Mouse (Mus musculus) limb, embryonic 14.5 days (tissue): ENCODE measurements around the gene Wap. TPM values are rescaled to one million over a fixed set of nuclear protein-coding genes. Genes with fewer than 3 reads are reported as not detected.

Experiments used
- ATAC-seq: fragments of 200-750 bp; cut with Nextera tagmentation; 2 replicates; pipeline ENCODE4 v1.8.0; 2017; ENCODE audit warnings: low read depth, moderate number of reproducible peaks, moderate TSS enrichment; ENCODE audit not compliant: low FRiP score
- DNase-seq: peaks from one replicate; pipeline ENCODE4 v3.0.0-alpha.2; 2015; ENCODE audit warnings: low spot score
- H3K27ac ChIP-seq: fragments of 300-500 bp; sonication (generic); replicated peaks from 2 replicates; pipeline ENCODE4 v1.5.1; 2014; ENCODE audit warnings: low read depth, mild to moderate bottlenecking, low read length, moderate library complexity, mixed read lengths
- H3K27me3 ChIP-seq: fragments of 300-500 bp; sonication (generic); 2 replicates; pipeline ENCODE4 v1.6.1; 2014; ENCODE audit warnings: low read length, mixed read lengths; ENCODE audit not compliant: control insufficient read depth, insufficient read depth
- H3K36me3 ChIP-seq: fragments of 300-500 bp; sonication (generic); 2 replicates; pipeline ENCODE4 v1.6.1; 2014; ENCODE audit warnings: mild to moderate bottlenecking, low read length, moderate library complexity, mixed read lengths; ENCODE audit not compliant: control insufficient read depth, insufficient read depth
- H3K4me1 ChIP-seq: fragments of 300-500 bp; sonication (generic); 2 replicates; pipeline ENCODE4 v1.6.1; 2014; ENCODE audit warnings: antibody characterized with exemption, low read length, mixed read lengths; ENCODE audit not compliant: control insufficient read depth, insufficient read depth
- H3K4me2 ChIP-seq: fragments of 300-500 bp; sonication (generic); replicated peaks from 2 replicates; pipeline ENCODE4 v1.6.1; 2014; ENCODE audit warnings: low read depth, mild to moderate bottlenecking, low read length, moderate library complexity; ENCODE audit not compliant: severe bottlenecking
- H3K4me3 ChIP-seq: fragments of 300-500 bp; sonication (generic); replicated peaks from 2 replicates; pipeline ENCODE4 v1.5.1; 2014; ENCODE audit warnings: low read length
- H3K9ac ChIP-seq: fragments of 300-500 bp; sonication (generic); 2 replicates; pipeline ENCODE4 v1.6.1; 2014; ENCODE audit warnings: mild to moderate bottlenecking, low read depth, low read length, moderate library complexity; ENCODE audit not compliant: severe bottlenecking
- H3K9me3 ChIP-seq: fragments of 300-500 bp; sonication (generic); 2 replicates; pipeline ENCODE4 v1.6.1; 2016; ENCODE audit warnings: low read length; ENCODE audit not compliant: control insufficient read depth
- POLR2A ChIP-seq: fragments of 200-500 bp; IDR thresholded peaks from 2 replicates; pipeline ENCODE4 v1.8.0; 2012; ENCODE audit warnings: inconsistent platforms, mild to moderate bottlenecking, moderate library complexity, borderline replicate concordance; ENCODE audit not compliant: insufficient read depth, insufficient read length; ENCODE audit errors: extremely low read depth
- WGBS: fragments of 180-500 bp; shearing (Covaris S2); extraction: QIAGEN DNeasy Blood & Tissue Kit; methylation state at CpG from one replicate; pipeline ENCODE4 v1.1.7; 2014; 5-methylcytosine and 5-hydroxymethylcytosine counted together
- polyA plus RNA-seq, 2 experiments: library from polyadenylated mRNA; depleted of rRNA in 1 of 2; stranded (reverse) in 1 of 2; unstranded in 1 of 2; fragments of >200 nt; fragmentation: Nextera tagmentation in 1 of 2; extraction: Ambion mirVana in 1 of 2; gene quantifications; 2 replicates each; pipeline versions ENCODE4 v1.2.1 to v1.2.3; 2012 to 2014

Gene Wap
- polyA plus RNA-seq, 2 experiments: not detected

DNA sequence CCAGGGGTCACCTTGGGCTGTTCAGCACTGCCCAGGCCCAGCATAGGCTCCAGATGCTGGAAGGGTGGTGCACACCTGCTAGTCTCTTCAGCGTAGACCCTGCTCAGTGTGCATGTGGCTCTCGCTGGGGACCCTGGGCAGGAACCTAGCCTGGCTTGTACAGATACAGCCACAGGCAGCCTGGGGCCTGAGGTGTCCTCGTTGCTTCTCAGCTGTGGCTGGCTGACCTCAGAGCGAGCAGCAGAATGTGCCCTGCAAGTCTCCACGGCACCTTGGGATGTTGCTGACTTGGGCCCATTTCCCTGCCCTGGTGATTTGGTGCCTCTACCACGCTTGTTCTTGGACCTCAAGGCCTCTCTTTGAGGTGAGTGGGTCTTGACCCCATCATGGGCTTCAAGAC is 38.6 kb downstream of the Wap start:
- H3K4me1 ChIP-seq: 0 out of 2 replicates have a peak, but pooled peaks cover 8% of the 10 kb centered on the region
- H3K27me3 ChIP-seq: peaks cover 2% of the 10 kb centered on the region; the same call in 1 of the 2 replicates
- DNase-seq (no peak), ATAC-seq (no peak)
- no peak overlapping the region for H3K9ac ChIP-seq
- H3K4me3 ChIP-seq: no peak overlapping the region
- TF ChIP-seq POLR2A: no peak
- no peak overlapping the region for H3K27ac ChIP-seq
- H3K36me3 ChIP-seq: peaks cover 39% of the 10 kb centered on the region
- H3K4me2 ChIP-seq: no peak overlapping the region
- 77% methylated on average over 6 of the region's 6 CpGs for WGBS
- no peaks in the 10 kb centered on the region for H3K9me3 ChIP-seq

DNA sequence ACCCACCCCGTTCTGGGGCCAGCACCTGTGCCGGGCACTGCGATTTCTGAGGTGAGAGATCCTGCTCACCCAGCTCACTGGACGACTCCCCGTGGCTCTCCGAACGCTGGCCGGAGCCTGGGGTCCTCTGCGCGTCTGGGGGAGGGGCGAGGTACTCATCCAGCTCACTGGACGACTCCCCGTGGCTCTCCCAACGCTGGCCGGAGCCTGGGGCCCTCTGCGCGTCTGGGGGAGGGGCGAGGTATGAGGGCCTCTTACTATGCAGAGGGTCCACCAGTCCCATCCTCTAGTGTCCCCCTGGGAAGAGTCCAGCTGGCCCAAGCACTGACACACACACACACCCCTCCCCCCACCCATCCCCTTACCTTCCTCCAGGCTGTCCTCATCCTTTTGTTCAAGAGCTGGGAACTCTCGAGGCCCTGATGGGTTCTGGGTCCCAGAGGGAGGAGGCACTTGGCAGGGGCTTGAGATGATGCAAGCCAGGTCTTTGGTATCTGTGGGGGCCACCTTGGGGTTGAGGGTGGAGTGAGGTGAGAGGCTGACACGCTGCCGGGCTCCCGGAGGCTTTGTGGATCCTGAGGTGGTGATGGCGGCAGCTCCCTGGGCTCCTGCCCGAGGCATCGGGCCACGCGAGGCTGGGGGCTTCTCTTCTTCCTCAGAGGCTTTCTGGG is 39.3 kb downstream of the Wap start:
- 19% methylated on average over 18 of the region's 27 CpGs for WGBS
- H3K9me3 ChIP-seq: no peaks in the 10 kb centered on the region
- H3K4me2 ChIP-seq: no peak overlapping the region
- H3K27ac ChIP-seq: no peak overlapping the region
- H3K36me3 ChIP-seq: peaks cover 45% of the 10 kb centered on the region
- no peak for DNase-seq
- H3K27me3 ChIP-seq: no peaks in the 10 kb centered on the region
- H3K4me3 ChIP-seq: no peak overlapping the region
- H3K9ac ChIP-seq: no peak overlapping the region
- ATAC-seq: 0 out of 2 replicates have a peak, but pooled peaks have one; percentile 5
- 0 out of 2 replicates have a peak, but pooled peaks cover 7% of the 10 kb centered on the region for H3K4me1 ChIP-seq
- no peak for TF ChIP-seq POLR2A

GRCm38 (mm10) chr11:6598191-6598889 is 40.1 kb downstream of the Wap start:
- no peak overlapping the region for H3K4me2 ChIP-seq
- 60% methylated on average over 19 of the region's 19 CpGs for WGBS
- peaks cover 53% of the 10 kb centered on the region for H3K36me3 ChIP-seq
- no peak overlapping the region for H3K9ac ChIP-seq
- H3K9me3 ChIP-seq: no peaks in the 10 kb centered on the region
- H3K27me3 ChIP-seq: no peaks in the 10 kb centered on the region
- no peak overlapping the region for H3K4me3 ChIP-seq
- no peak for TF ChIP-seq POLR2A
- no peaks in the 10 kb centered on the region for H3K4me1 ChIP-seq
- ATAC-seq (no peak), DNase-seq (no peak)
- H3K27ac ChIP-seq: no peak overlapping the region

- no peaks in the 10 kb centered on the region for H3K9me3 ChIP-seq
- H3K27ac ChIP-seq: no peak overlapping the region
- TF ChIP-seq POLR2A: no peak
- H3K4me2 ChIP-seq: no peak overlapping the region
- WGBS: 80% methylated on average over 7 of the region's 7 CpGs
- DNase-seq: no peak
- no peak overlapping the region for H3K9ac ChIP-seq
- no peak overlapping the region for H3K4me3 ChIP-seq
- H3K27me3 ChIP-seq: no peaks in the 10 kb centered on the region
- ATAC-seq: no peak
- H3K4me1 ChIP-seq: no peaks in the 10 kb centered on the region
- H3K36me3 ChIP-seq: peaks cover 61% of the 10 kb centered on the region
Measured at GRCm38 (mm10) chr11:6597523-6597922, 40.9 kb downstream of the Wap start.

DNA sequence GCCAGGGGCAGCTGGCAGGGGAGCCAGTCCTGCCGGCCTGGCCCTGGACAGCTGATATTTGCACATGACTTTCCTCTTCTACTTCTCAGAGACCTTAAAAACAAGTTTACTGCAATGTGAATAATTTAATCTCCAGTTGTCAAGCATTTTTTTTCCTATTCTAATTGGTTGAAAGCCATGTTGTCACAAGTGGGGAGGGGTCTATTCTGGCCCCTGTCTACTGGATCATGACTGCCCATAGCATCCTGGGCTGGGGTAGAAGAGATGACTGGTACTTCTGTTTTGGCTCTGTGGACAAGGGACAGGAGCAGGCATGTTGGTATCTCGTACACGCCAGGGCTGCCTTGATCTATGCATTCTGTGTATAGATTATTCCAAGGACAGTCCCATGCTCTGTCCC is 41.8 kb downstream of the Wap start:
- H3K4me1 ChIP-seq: no peaks in the 10 kb centered on the region
- no peak for TF ChIP-seq POLR2A
- H3K9me3 ChIP-seq: no peaks in the 10 kb centered on the region
- H3K4me2 ChIP-seq: no peak overlapping the region
- H3K27ac ChIP-seq: no peak overlapping the region
- no peak overlapping the region for H3K4me3 ChIP-seq
- H3K9ac ChIP-seq: no peak overlapping the region
- 75% methylated on average over 3 of the region's 3 CpGs for WGBS
- H3K27me3 ChIP-seq: no peaks in the 10 kb centered on the region
- peaks cover 70% of the 10 kb centered on the region for H3K36me3 ChIP-seq
- DNase-seq (no peak), ATAC-seq (no peak)
